Mouse (Mus musculus): ENCODE data around the gene Tmem189. TPM values are rescaled to one million over a fixed set of nuclear protein-coding genes. Genes with fewer than 3 reads are reported as not detected.

The Tmem189 gene
- polyA plus RNA-seq, 1 experiment, result 288 TPM

DNA sequence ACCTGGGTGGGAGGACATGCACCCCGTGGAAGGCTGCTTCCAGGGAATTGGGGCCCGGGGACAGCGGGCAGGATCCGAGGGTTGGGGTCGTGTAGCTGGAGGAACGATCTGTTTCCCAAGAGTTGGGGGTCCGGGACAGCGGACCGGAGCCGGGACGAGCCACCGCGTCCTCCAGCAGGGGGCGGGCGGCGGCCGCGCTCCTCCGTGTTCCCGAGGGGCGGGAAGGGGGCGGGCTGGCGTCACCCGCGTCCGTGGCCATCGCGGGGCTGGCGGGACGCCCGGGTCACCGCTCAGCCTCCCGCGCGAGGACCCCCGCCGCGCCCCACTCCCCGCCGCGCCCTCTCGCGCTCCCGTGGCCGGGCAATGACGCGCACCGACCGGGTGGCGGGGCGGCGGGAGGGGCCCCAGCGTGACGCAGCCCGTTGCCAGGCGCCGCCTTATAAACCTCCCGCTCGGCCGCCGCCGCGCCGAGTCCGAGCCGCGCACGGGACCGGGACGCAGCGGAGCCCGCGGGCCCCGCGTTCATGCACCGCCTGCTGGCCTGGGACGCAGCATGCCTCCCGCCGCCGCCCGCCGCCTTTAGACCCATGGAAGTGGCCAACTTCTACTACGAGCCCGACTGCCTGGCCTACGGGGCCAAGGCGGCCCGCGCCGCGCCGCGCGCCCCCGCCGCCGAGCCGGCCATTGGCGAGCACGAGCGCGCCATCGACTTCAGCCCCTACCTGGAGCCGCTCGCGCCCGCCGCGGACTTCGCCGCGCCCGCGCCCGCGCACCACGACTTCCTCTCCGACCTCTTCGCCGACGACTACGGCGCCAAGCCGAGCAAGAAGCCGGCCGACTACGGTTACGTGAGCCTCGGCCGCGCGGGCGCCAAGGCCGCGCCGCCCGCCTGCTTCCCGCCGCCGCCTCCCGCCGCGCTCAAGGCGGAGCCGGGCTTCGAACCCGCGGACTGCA, 847 bp downstream of the Tmem189 start, which contains the start of gene Cebpb:
Gene Cebpb (plus strand): TSS at position 418 of the 954 bp plus-strand sequence.
- Histone ChIP-seq H3K4me3 (ENCODE audit: insufficient read depth, low read depth, low read length) (peak within 1 kb of the TSS; percentile 89), H3K4me1 (ENCODE audit: control insufficient read depth, insufficient read depth, low read length) (peaks cover 9% of the 10 kb centered on the region; the same call in 1 of the 2 replicates), H3K27me3 (replicated peaks; ENCODE audit: control insufficient read depth, insufficient read depth, low read length) (no peaks in the 10 kb centered on the region), H3K36me3 (ENCODE audit: control insufficient read depth, insufficient read depth, low read length) (no peaks in the 10 kb centered on the region), H3K27ac (ENCODE audit: insufficient read depth, low read depth, low read length) (peak within 1 kb of the TSS; percentile 70)
- TF ChIP-seq POLR2A (IDR thresholded peaks at IDR 0.05; ENCODE audit: low read depth, low read length) (peak; percentile 85), CTCF (conservative IDR thresholded peaks at IDR 0.05; ENCODE audit: insufficient read depth, insufficient read length, low read depth, low read length) (peak; percentile 57)
- WGBS, result 2% methylated on average over 120 of the region's 147 CpGs
- DNase-seq, result peak; percentile 92

DNA sequence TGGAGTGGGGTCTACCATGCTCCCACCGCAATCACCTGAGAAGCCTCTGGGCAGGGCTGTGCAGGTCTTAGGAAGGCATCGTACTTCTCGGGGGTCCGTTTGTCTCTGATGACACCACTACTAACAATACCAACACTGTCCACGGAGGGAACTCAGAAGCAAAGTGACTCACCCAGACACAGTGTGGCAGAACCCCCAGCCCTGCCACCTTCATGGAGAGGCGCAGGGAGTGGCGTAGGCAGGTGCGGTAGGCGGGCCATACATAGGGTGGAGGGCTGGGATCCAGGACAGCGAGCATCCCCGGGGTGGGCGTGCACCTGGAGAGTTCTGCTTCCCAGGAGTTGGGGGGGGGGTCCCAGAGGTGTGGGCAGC, 1.5 kb downstream of the Tmem189 start:
- WGBS, result 52% methylated on average over 12 of the region's 12 CpGs
- H3K27ac ChIP-seq (ENCODE audit: insufficient read depth, low read depth, low read length), result no peak overlapping the region
- no peaks in the 10 kb centered on the region for H3K36me3 ChIP-seq (ENCODE audit: control insufficient read depth, insufficient read depth, low read length)
- peaks cover 9% of the 10 kb centered on the region; the same call in 1 of the 2 replicates for H3K4me1 ChIP-seq (ENCODE audit: control insufficient read depth, insufficient read depth, low read length)
- no peaks in the 10 kb centered on the region for H3K27me3 ChIP-seq (replicated peaks; ENCODE audit: control insufficient read depth, insufficient read depth, low read length)
- H3K4me3 ChIP-seq (ENCODE audit: insufficient read depth, low read depth, low read length), result peak overlapping the region; percentile 89; the same call in 1 of the 2 replicates
- TF ChIP-seq CTCF (conservative IDR thresholded peaks at IDR 0.05; ENCODE audit: insufficient read depth, insufficient read length, low read depth, low read length) (no peak), POLR2A (IDR thresholded peaks at IDR 0.05; ENCODE audit: low read depth, low read length) (no peak)
- no peak for DNase-seq

DNA sequence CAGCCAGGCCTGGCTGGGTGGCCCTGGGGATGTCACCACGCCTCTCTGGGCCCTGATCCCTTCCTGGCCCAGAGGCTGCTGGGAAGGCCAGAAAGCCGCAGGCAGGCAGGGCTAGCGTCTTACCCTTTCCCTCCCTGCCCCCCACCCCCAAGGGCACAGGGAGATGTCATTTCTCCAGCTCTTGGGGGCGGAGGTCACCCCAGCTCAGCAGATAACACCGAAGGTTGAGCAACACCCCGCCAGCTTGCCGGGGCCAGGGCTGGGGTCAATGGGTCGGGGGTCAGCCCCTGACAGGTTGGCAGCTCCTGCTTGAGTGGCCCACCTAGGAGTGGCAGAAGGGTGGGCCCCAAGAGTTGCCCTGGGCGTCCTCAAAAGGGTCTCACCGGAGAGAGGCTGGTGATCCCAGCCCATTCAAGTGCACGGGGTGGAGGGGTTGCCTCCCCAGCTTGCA, 1.9 kb downstream of the Tmem189 start:
- Histone ChIP-seq H3K27me3 (replicated peaks; ENCODE audit: control insufficient read depth, insufficient read depth, low read length) (no peaks in the 10 kb centered on the region), H3K27ac (ENCODE audit: insufficient read depth, low read depth, low read length) (no peak overlapping the region), H3K36me3 (ENCODE audit: control insufficient read depth, insufficient read depth, low read length) (no peaks in the 10 kb centered on the region), H3K4me3 (ENCODE audit: insufficient read depth, low read depth, low read length) (no peak overlapping the region), H3K4me1 (ENCODE audit: control insufficient read depth, insufficient read depth, low read length) (peaks cover 9% of the 10 kb centered on the region; the same call in 1 of the 2 replicates)
- WGBS, result 71% methylated on average over 11 of the region's 11 CpGs
- no peak for TF ChIP-seq POLR2A (IDR thresholded peaks at IDR 0.05; ENCODE audit: low read depth, low read length)
- TF ChIP-seq CTCF (conservative IDR thresholded peaks at IDR 0.05; ENCODE audit: insufficient read depth, insufficient read length, low read depth, low read length), result no peak
- DNase-seq, result peak; percentile 36

DNA sequence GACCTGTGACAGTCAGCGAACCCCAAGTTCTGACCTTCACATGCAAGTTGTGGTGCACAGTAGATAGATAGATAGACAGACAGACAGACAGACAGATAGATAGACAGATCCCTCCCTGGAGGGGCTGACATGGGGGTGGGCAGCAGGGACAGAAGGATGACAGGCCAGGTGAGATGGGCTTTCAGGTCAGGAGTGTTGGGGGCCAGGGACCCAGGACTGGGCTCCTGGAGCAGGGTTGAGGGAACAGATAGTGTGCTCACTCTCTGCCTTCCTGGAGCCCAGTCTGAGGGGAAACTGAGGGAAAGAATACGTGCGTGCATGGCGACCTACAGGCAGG, 2.4 kb downstream of the Tmem189 start:
- Histone ChIP-seq H3K4me1 (ENCODE audit: control insufficient read depth, insufficient read depth, low read length) (peaks cover 9% of the 10 kb centered on the region; the same call in 1 of the 2 replicates), H3K36me3 (ENCODE audit: control insufficient read depth, insufficient read depth, low read length) (no peaks in the 10 kb centered on the region), H3K27me3 (replicated peaks; ENCODE audit: control insufficient read depth, insufficient read depth, low read length) (no peaks in the 10 kb centered on the region), H3K27ac (ENCODE audit: insufficient read depth, low read depth, low read length) (no peak overlapping the region), H3K4me3 (ENCODE audit: insufficient read depth, low read depth, low read length) (no peak overlapping the region)
- over 99% methylated on average over 4 of the region's 4 CpGs for WGBS
- no peak for TF ChIP-seq CTCF (conservative IDR thresholded peaks at IDR 0.05; ENCODE audit: insufficient read depth, insufficient read length, low read depth, low read length)
- TF ChIP-seq POLR2A (IDR thresholded peaks at IDR 0.05; ENCODE audit: low read depth, low read length), result no peak
- no peak for DNase-seq

DNA sequence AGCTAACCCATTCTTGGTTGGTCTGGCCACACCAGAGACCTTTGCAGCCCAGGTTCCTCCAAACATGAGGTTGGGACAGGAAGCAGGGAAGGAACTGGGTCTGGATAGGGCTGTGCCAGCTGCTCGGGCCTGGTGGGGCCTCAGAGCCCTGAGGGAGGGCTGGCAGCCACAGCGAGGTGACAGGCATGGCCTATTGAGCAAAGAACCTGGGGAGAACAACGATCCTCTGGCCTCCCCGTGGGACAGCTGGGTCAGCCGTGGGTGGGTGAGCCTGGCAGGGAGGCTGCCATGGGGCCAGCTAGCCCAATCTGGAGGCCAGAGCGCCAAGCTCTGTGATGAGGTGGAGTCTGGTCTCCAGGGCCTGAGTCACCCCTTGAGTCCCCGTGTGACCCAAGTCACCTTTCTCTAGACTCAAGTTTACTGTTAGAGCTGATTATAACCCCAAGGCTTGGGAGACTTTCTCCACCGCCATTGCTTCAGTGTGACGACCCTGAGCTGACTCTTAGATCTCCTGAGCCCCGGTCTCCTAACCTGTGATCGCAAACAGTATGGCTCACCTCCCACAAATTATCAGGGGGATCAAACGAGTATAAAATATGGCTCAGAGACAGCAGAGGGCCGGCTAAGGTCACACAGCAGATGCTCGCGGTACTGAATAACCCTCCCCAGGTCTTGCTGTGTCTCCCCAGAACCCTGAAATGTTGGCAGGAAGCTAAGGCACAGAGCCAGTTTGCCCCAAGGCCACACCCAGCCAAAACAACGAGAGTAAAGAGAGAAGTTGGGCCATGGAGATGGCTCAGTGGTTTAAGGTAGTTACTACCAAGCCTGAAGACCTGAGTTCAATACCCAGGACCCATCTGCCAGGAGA, 3.0 kb downstream of the Tmem189 start:
- Histone ChIP-seq H3K4me3 (ENCODE audit: insufficient read depth, low read depth, low read length) (no peak overlapping the region), H3K36me3 (ENCODE audit: control insufficient read depth, insufficient read depth, low read length) (no peaks in the 10 kb centered on the region), H3K4me1 (ENCODE audit: control insufficient read depth, insufficient read depth, low read length) (peaks cover 6% of the 10 kb centered on the region; the same call in 1 of the 2 replicates), H3K27ac (ENCODE audit: insufficient read depth, low read depth, low read length) (no peak overlapping the region), H3K27me3 (replicated peaks; ENCODE audit: control insufficient read depth, insufficient read depth, low read length) (no peaks in the 10 kb centered on the region)
- TF ChIP-seq POLR2A (IDR thresholded peaks at IDR 0.05; ENCODE audit: low read depth, low read length) (no peak), CTCF (conservative IDR thresholded peaks at IDR 0.05; ENCODE audit: insufficient read depth, insufficient read length, low read depth, low read length) (no peak)
- DNase-seq, result no peak
- 73% methylated on average over 16 of the region's 16 CpGs for WGBS

DNA sequence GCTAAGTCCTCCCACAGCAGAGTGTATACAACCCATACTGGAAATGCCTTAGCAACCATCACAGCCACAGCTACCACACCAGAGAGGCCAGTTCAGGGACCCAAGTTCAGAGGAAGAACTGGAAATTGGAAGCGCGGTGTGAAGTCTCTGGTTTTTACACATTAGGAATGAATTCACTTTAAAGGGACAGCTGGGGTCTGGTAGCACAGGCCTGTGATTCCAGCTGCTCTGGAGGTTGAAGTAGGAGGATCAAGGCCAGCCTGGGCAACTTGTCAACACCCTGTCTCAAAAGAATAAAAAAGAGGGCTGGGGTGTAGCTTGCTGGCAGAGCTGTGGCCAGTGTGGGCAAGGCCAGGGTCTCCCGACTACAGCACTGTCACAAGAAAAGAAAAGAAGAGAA, 3.8 kb downstream of the Tmem189 start:
- Histone ChIP-seq H3K4me3 (ENCODE audit: insufficient read depth, low read depth, low read length) (no peak overlapping the region), H3K27me3 (replicated peaks; ENCODE audit: control insufficient read depth, insufficient read depth, low read length) (no peaks in the 10 kb centered on the region), H3K27ac (ENCODE audit: insufficient read depth, low read depth, low read length) (no peak overlapping the region), H3K4me1 (ENCODE audit: control insufficient read depth, insufficient read depth, low read length) (no peaks in the 10 kb centered on the region; the same call in 1 of the 2 replicates), H3K36me3 (ENCODE audit: control insufficient read depth, insufficient read depth, low read length) (no peaks in the 10 kb centered on the region)
- 86% methylated on average over 3 of the region's 3 CpGs for WGBS
- DNase-seq, result no peak
- TF ChIP-seq POLR2A (IDR thresholded peaks at IDR 0.05; ENCODE audit: low read depth, low read length), result no peak
- TF ChIP-seq CTCF (conservative IDR thresholded peaks at IDR 0.05; ENCODE audit: insufficient read depth, insufficient read length, low read depth, low read length), result no peak

Data from kidney, adult 2 months (tissue).